Mouse (Mus musculus): Measurements from ENCODE around the gene Gpcpd1. TPM values are rescaled to one million over a fixed set of nuclear protein-coding genes. Genes with fewer than 3 reads are reported as not detected.

Gene Gpcpd1
- polyA plus RNA-seq, 1 experiment, result 6.1 TPM

GRCm38 (mm10) chr2:132517194-132517836, 70.2 kb downstream of the Gpcpd1 start:
- 75% methylated on average over 6 of the region's 6 CpGs for WGBS
- DNase-seq, result no peak
- TF ChIP-seq CTCF (conservative IDR thresholded peaks at IDR 0.05; ENCODE audit: insufficient read depth, insufficient read length, low read depth, low read length) (no peak), POLR2A (IDR thresholded peaks at IDR 0.05; ENCODE audit: low read depth, low read length) (no peak)
- no peak overlapping the region for H3K4me3 ChIP-seq (ENCODE audit: insufficient read depth, low read depth, low read length)
- no peaks in the 10 kb centered on the region for H3K4me1 ChIP-seq (ENCODE audit: control insufficient read depth, insufficient read depth, low read length)
- no peak overlapping the region for H3K27ac ChIP-seq (ENCODE audit: insufficient read depth, low read depth, low read length)
- H3K36me3 ChIP-seq (ENCODE audit: control insufficient read depth, insufficient read depth, low read length), result no peaks in the 10 kb centered on the region
- no peaks in the 10 kb centered on the region for H3K27me3 ChIP-seq (replicated peaks; ENCODE audit: control insufficient read depth, insufficient read depth, low read length)

- Histone ChIP-seq H3K4me3 (ENCODE audit: insufficient read depth, low read depth, low read length) (no peak overlapping the region), H3K4me1 (ENCODE audit: control insufficient read depth, insufficient read depth, low read length) (no peaks in the 10 kb centered on the region), H3K27me3 (replicated peaks; ENCODE audit: control insufficient read depth, insufficient read depth, low read length) (no peaks in the 10 kb centered on the region), H3K27ac (ENCODE audit: insufficient read depth, low read depth, low read length) (no peak overlapping the region), H3K36me3 (ENCODE audit: control insufficient read depth, insufficient read depth, low read length) (no peaks in the 10 kb centered on the region)
- TF ChIP-seq POLR2A (IDR thresholded peaks at IDR 0.05; ENCODE audit: low read depth, low read length) (no peak), CTCF (conservative IDR thresholded peaks at IDR 0.05; ENCODE audit: insufficient read depth, insufficient read length, low read depth, low read length) (peak; percentile 87)
- 31% methylated on average over 16 of the region's 16 CpGs for WGBS
- DNase-seq, result peak; percentile 58
These were observed 71.1 kb downstream of the Gpcpd1 start for GRCm38 (mm10) chr2:132516130-132517030.

DNA sequence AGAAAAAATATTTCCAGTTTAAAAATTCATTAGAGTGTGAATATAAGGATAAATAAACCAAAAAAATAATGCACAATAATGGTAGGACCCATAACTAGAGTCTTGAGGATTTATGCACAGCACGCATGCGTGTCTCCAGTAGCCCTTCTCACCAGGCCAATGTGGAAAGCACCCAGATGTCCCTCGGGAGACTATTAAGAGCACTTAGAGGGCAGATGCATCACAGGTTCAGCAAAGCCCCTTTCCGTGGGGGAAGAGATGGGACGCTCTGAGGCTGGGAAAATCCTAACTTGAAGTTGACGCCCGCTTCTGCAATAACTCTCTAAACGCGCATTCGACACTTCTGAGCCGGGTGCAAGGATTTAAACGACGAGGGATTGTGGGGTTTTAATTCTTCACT, 71.9 kb downstream of the Gpcpd1 start:
- no peak for DNase-seq
- no peaks in the 10 kb centered on the region for H3K27me3 ChIP-seq (replicated peaks; ENCODE audit: control insufficient read depth, insufficient read depth, low read length)
- H3K36me3 ChIP-seq (ENCODE audit: control insufficient read depth, insufficient read depth, low read length), result no peaks in the 10 kb centered on the region
- no peak overlapping the region for H3K27ac ChIP-seq (ENCODE audit: insufficient read depth, low read depth, low read length)
- TF ChIP-seq CTCF (conservative IDR thresholded peaks at IDR 0.05; ENCODE audit: insufficient read depth, insufficient read length, low read depth, low read length) (no peak), POLR2A (IDR thresholded peaks at IDR 0.05; ENCODE audit: low read depth, low read length) (no peak)
- 84% methylated on average over 13 of the region's 13 CpGs for WGBS
- H3K4me1 ChIP-seq (ENCODE audit: control insufficient read depth, insufficient read depth, low read length), result no peaks in the 10 kb centered on the region
- H3K4me3 ChIP-seq (ENCODE audit: insufficient read depth, low read depth, low read length), result no peak overlapping the region

- Histone ChIP-seq H3K4me1 (ENCODE audit: control insufficient read depth, insufficient read depth, low read length) (no peaks in the 10 kb centered on the region), H3K27me3 (replicated peaks; ENCODE audit: control insufficient read depth, insufficient read depth, low read length) (no peaks in the 10 kb centered on the region), H3K27ac (ENCODE audit: insufficient read depth, low read depth, low read length) (no peak overlapping the region), H3K36me3 (ENCODE audit: control insufficient read depth, insufficient read depth, low read length) (no peaks in the 10 kb centered on the region), H3K4me3 (ENCODE audit: insufficient read depth, low read depth, low read length) (no peak overlapping the region)
- TF ChIP-seq CTCF (conservative IDR thresholded peaks at IDR 0.05; ENCODE audit: insufficient read depth, insufficient read length, low read depth, low read length), result no peak
- no peak for TF ChIP-seq POLR2A (IDR thresholded peaks at IDR 0.05; ENCODE audit: low read depth, low read length)
- 79% methylated on average over 14 of the region's 14 CpGs for WGBS
- no peak for DNase-seq
These were observed 72.5 kb downstream of the Gpcpd1 start for GRCm38 (mm10) chr2:132515076-132515475.

- Histone ChIP-seq H3K4me1 (ENCODE audit: control insufficient read depth, insufficient read depth, low read length) (no peaks in the 10 kb centered on the region), H3K4me3 (ENCODE audit: insufficient read depth, low read depth, low read length) (no peak overlapping the region), H3K36me3 (ENCODE audit: control insufficient read depth, insufficient read depth, low read length) (no peaks in the 10 kb centered on the region), H3K27ac (ENCODE audit: insufficient read depth, low read depth, low read length) (no peak overlapping the region), H3K27me3 (replicated peaks; ENCODE audit: control insufficient read depth, insufficient read depth, low read length) (no peaks in the 10 kb centered on the region)
- no peak for TF ChIP-seq CTCF (conservative IDR thresholded peaks at IDR 0.05; ENCODE audit: insufficient read depth, insufficient read length, low read depth, low read length)
- TF ChIP-seq POLR2A (IDR thresholded peaks at IDR 0.05; ENCODE audit: low read depth, low read length), result no peak
- DNase-seq, result no peak
- 34% methylated on average over 6 of the region's 6 CpGs for WGBS
These were observed 73.2 kb downstream of the Gpcpd1 start for GRCm38 (mm10) chr2:132514353-132514752.

DNA sequence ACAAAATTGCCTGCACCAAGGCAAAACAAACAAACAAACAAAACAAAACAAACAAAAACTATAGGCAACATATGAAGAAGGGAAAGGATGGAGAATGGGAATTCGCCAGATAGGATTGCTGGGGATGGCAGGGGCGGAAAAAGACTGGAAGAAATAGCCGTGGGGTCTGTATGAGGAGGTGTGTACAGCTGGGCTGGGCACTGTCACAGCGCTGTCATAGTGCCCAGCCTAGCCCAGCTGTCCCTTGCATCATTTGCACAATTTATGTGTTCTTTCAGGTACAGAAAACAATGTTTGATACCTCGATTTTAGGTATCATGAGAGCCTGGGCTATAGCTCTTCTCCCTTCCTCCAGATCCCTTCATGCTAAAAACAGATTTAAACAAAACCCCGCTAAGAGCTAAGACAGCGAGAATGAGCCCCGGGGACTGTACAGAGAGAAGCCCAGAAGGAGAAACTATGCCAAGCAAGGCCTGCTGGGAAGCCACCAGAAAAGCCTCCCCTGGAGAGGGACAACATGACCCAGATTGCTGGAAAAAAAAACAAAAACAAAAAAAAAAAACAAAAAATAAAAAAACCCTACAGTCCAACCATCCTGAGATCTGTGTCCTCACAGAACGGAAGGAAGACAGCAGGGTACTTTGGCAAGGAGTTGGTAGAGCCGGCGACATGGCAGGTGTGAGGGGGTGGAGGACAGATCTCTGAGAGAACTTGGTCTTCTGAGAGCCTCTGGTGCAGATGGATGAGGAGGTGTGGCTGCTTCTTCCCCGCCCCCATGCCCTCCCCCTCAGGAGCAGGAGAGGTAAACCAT, 74.0 kb downstream of the Gpcpd1 start:
- 72% methylated on average over 12 of the region's 12 CpGs for WGBS
- TF ChIP-seq CTCF (conservative IDR thresholded peaks at IDR 0.05; ENCODE audit: insufficient read depth, insufficient read length, low read depth, low read length) (no peak), POLR2A (IDR thresholded peaks at IDR 0.05; ENCODE audit: low read depth, low read length) (no peak)
- Histone ChIP-seq H3K4me3 (ENCODE audit: insufficient read depth, low read depth, low read length) (no peak overlapping the region), H3K27me3 (replicated peaks; ENCODE audit: control insufficient read depth, insufficient read depth, low read length) (no peaks in the 10 kb centered on the region), H3K36me3 (ENCODE audit: control insufficient read depth, insufficient read depth, low read length) (no peaks in the 10 kb centered on the region), H3K4me1 (ENCODE audit: control insufficient read depth, insufficient read depth, low read length) (no peaks in the 10 kb centered on the region), H3K27ac (ENCODE audit: insufficient read depth, low read depth, low read length) (no peak overlapping the region)
- no peak for DNase-seq
